Mouse (Mus musculus) E14TG2a.4 (cell line): ENCODE results near the gene Rtn4.

ENCODE experiments used
- H3K27me3 ChIP-seq: 2 replicates; pipeline ENCODE4 v1.6.1; 2014; ENCODE audit warnings: low read length, control low read depth; ENCODE audit not compliant: insufficient read depth
- H3K36me3 ChIP-seq: 2 replicates; pipeline ENCODE4 v1.6.1; 2014; ENCODE audit warnings: low read length, control low read depth; ENCODE audit not compliant: insufficient read depth
- H3K4me1 ChIP-seq: replicated peaks from 2 replicates; pipeline ENCODE4 v1.6.1; 2014; ENCODE audit warnings: low read depth, low read length, control low read depth
- H3K4me3 ChIP-seq: replicated peaks from 2 replicates; pipeline ENCODE4 v1.5.1; 2014; ENCODE audit warnings: mild to moderate bottlenecking, low read length
- H3K9me3 ChIP-seq: 2 replicates; pipeline ENCODE4 v1.6.1; 2014; ENCODE audit warnings: low read length, control low read depth
- CTCF ChIP-seq: conservative IDR thresholded peaks from 2 replicates; pipeline ENCODE4 v1.5.1; 2014; ENCODE audit warnings: low read length
- NANOG ChIP-seq: IDR thresholded peaks from 2 replicates; pipeline ENCODE4 v1.6.1; 2014; ENCODE audit warnings: borderline replicate concordance, low read length, mixed read lengths
- POU5F1 ChIP-seq: IDR thresholded peaks from 2 replicates; pipeline ENCODE4 v1.6.1; 2014; ENCODE audit warnings: low read length, borderline replicate concordance

The Rtn4 gene

GRCm38 (mm10) chr11:29774760-29775159 is 82.0 kb downstream of the Rtn4 start:
- Histone ChIP-seq H3K4me1 (peaks cover 11% of the 10 kb centered on the region), H3K4me3 (no peak overlapping the region), H3K27me3 (no peaks in the 10 kb centered on the region), H3K9me3 (no peaks in the 10 kb centered on the region), H3K36me3 (no peaks in the 10 kb centered on the region)
- TF ChIP-seq POU5F1 (no peak), CTCF (no peak)

GRCm38 (mm10) chr11:29777964-29778363 is 85.2 kb downstream of the Rtn4 start:
- no peak for TF ChIP-seq CTCF
- TF ChIP-seq NANOG, result no peak
- TF ChIP-seq POU5F1, result no peak
- H3K4me1 ChIP-seq, result peaks cover 17% of the 10 kb centered on the region
- no peak overlapping the region for H3K4me3 ChIP-seq
- H3K36me3 ChIP-seq, result no peaks in the 10 kb centered on the region
- no peaks in the 10 kb centered on the region for H3K9me3 ChIP-seq
- 0 out of 2 replicates have a peak, but pooled peaks cover 3% of the 10 kb centered on the region for H3K27me3 ChIP-seq

- H3K27me3 ChIP-seq, result 0 out of 2 replicates have a peak, but pooled peaks cover 3% of the 10 kb centered on the region
- no peak overlapping the region for H3K4me3 ChIP-seq
Observed at GRCm38 (mm10) chr11:29778936-29779335, 86.2 kb downstream of the Rtn4 start.

GRCm38 (mm10) chr11:29779409-29780026 is 86.8 kb downstream of the Rtn4 start:
- TF ChIP-seq NANOG (no peak), POU5F1 (no peak), CTCF (no peak)
- Histone ChIP-seq H3K9me3 (no peaks in the 10 kb centered on the region), H3K4me3 (no peak overlapping the region), H3K27me3 (0 out of 2 replicates have a peak, but pooled peaks cover 3% of the 10 kb centered on the region), H3K36me3 (no peaks in the 10 kb centered on the region), H3K4me1 (peaks cover 17% of the 10 kb centered on the region)

More at GRCm38 (mm10) chr11:29778936-29779335, 86.2 kb downstream of the Rtn4 start:
- Histone ChIP-seq H3K36me3 (no peaks in the 10 kb centered on the region), H3K4me1 (peaks cover 17% of the 10 kb centered on the region), H3K9me3 (no peaks in the 10 kb centered on the region)
- TF ChIP-seq POU5F1 (no peak), CTCF (no peak), NANOG (no peak)

- no peaks in the 10 kb centered on the region for H3K36me3 ChIP-seq
- no peak overlapping the region for H3K4me3 ChIP-seq
- H3K9me3 ChIP-seq, result no peaks in the 10 kb centered on the region
- H3K27me3 ChIP-seq, result no peaks in the 10 kb centered on the region
- TF ChIP-seq CTCF, result no peak
- no peak for TF ChIP-seq NANOG
- TF ChIP-seq POU5F1, result no peak
- peaks cover 7% of the 10 kb centered on the region for H3K4me1 ChIP-seq
Observed at GRCm38 (mm10) chr11:29786583-29787219, 94.0 kb downstream of the Rtn4 start.

GRCm38 (mm10) chr11:29787473-29787872 is 94.7 kb downstream of the Rtn4 start:
- Histone ChIP-seq H3K4me1 (peaks cover 7% of the 10 kb centered on the region), H3K4me3 (no peak overlapping the region), H3K9me3 (no peaks in the 10 kb centered on the region), H3K27me3 (no peaks in the 10 kb centered on the region), H3K36me3 (no peaks in the 10 kb centered on the region)
- TF ChIP-seq NANOG, result no peak
- TF ChIP-seq POU5F1, result no peak
- no peak for TF ChIP-seq CTCF

- Histone ChIP-seq H3K4me1 (peaks cover 7% of the 10 kb centered on the region), H3K36me3 (no peaks in the 10 kb centered on the region), H3K27me3 (no peaks in the 10 kb centered on the region), H3K4me3 (no peak overlapping the region), H3K9me3 (no peaks in the 10 kb centered on the region)
- TF ChIP-seq NANOG (no peak), POU5F1 (no peak), CTCF (no peak)
Observed at GRCm38 (mm10) chr11:29788499-29788898, 95.8 kb downstream of the Rtn4 start.

GRCm38 (mm10) chr11:29788921-29789638 is 96.3 kb downstream of the Rtn4 start:
- H3K36me3 ChIP-seq, result no peaks in the 10 kb centered on the region
- H3K27me3 ChIP-seq, result no peaks in the 10 kb centered on the region
- H3K4me1 ChIP-seq, result peaks cover 8% of the 10 kb centered on the region
- H3K4me3 ChIP-seq, result no peak overlapping the region
- TF ChIP-seq CTCF (no peak), POU5F1 (no peak), NANOG (no peak)
- H3K9me3 ChIP-seq, result no peaks in the 10 kb centered on the region
